24 mouse cellular contexts compared by ENCODE assay signal in genomic region chr5:91729415-91729814, GRCm38 (mm10).
DNase-seq lines count a peak whose midpoint lies in the region; ATAC-seq and TF ChIP-seq lines count a peak whose summit lies in the region.
"Had no signal": no experiment of that assay in that cellular context is flagged by ENCODE, and none has a peak within 500 bp of the region (broad histone marks: within the 10 kb centered on the region; RNA-seq: fewer than 3 reads in every experiment).

No protein-coding gene starts in this region.

- no peak overlapping the region for H3K4me2 ChIP-seq in midbrain, embryonic 11.5 days
- H3K4me2 ChIP-seq in forebrain, embryonic 13.5 days, result no peak overlapping the region
- H3K4me2 ChIP-seq in forebrain, embryonic 16.5 days (ENCODE audit: low read length), result no peak overlapping the region
- H3K4me2 ChIP-seq: embryonic facial prominence, embryonic 12.5 days; heart, embryonic 13.5 days; limb, embryonic 15.5 days; lung, embryonic 14.5 days; midbrain, embryonic 12.5 days had no signal

- no peak overlapping the region for H3K27ac ChIP-seq in midbrain, embryonic 11.5 days (ENCODE audit: low read depth, low read length)
- H3K27ac ChIP-seq in midbrain, embryonic 10.5 days (replicated peaks), result no peak overlapping the region
- no peak overlapping the region for H3K27ac ChIP-seq in forebrain, embryonic 13.5 days
- H3K27ac ChIP-seq in forebrain, embryonic 16.5 days (ENCODE audit: low read length), result no peak overlapping the region
- H3K27ac ChIP-seq in thymus, adult 2 months (ENCODE audit: control insufficient read depth, insufficient read depth, low read length), result no peak overlapping the region
- H3K27ac ChIP-seq: embryonic facial prominence, embryonic 12.5 days; heart, adult 2 months; heart, embryonic 13.5 days; kidney, postnatal 0 days; limb, embryonic 15.5 days; liver, embryonic 14.5 days; macrophage; midbrain, embryonic 12.5 days had no signal

- no peaks in the 10 kb centered on the region for H3K9me3 ChIP-seq in midbrain, embryonic 11.5 days (ENCODE audit: control insufficient read depth, low read length)
- no peaks in the 10 kb centered on the region for H3K9me3 ChIP-seq in midbrain, embryonic 10.5 days (replicated peaks)
- no peaks in the 10 kb centered on the region for H3K9me3 ChIP-seq in forebrain, embryonic 13.5 days (replicated peaks)
- H3K9me3 ChIP-seq in forebrain, embryonic 16.5 days (ENCODE audit: control insufficient read depth, low read length), result no peaks in the 10 kb centered on the region
- H3K9me3 ChIP-seq: embryonic facial prominence, embryonic 12.5 days; heart, embryonic 13.5 days; limb, embryonic 15.5 days; midbrain, embryonic 12.5 days had no signal

- H3K27me3 ChIP-seq in midbrain, embryonic 11.5 days (ENCODE audit: control insufficient read depth, insufficient read depth, low read length), result peaks cover 19% of the 10 kb centered on the region
- peaks cover 58% of the 10 kb centered on the region for H3K27me3 ChIP-seq in midbrain, embryonic 10.5 days (ENCODE audit: low read depth, poor library complexity, severe bottlenecking)
- no peaks in the 10 kb centered on the region for H3K27me3 ChIP-seq in forebrain, embryonic 13.5 days
- no peaks in the 10 kb centered on the region for H3K27me3 ChIP-seq in forebrain, embryonic 16.5 days (replicated peaks; ENCODE audit: control insufficient read depth, insufficient read depth, low read length)
- no peaks in the 10 kb centered on the region for H3K27me3 ChIP-seq in thymus, adult 2 months (ENCODE audit: control insufficient read depth, insufficient read depth, low read length)
- H3K27me3 ChIP-seq: embryonic facial prominence, embryonic 12.5 days; heart, embryonic 13.5 days; limb, embryonic 15.5 days had no signal

- no peak overlapping the region for H3K4me3 ChIP-seq in midbrain, embryonic 11.5 days (ENCODE audit: low read depth, low read length)
- H3K4me3 ChIP-seq in midbrain, embryonic 10.5 days, result no peak overlapping the region
- no peak overlapping the region for H3K4me3 ChIP-seq in forebrain, embryonic 13.5 days
- no peak overlapping the region for H3K4me3 ChIP-seq in forebrain, embryonic 16.5 days (replicated peaks; ENCODE audit: low read length)
- H3K4me3 ChIP-seq in thymus, adult 2 months (ENCODE audit: control insufficient read depth, insufficient read depth, low read length), result no peak overlapping the region
- H3K4me3 ChIP-seq: embryonic facial prominence, embryonic 12.5 days; heart, adult 2 months; heart, embryonic 13.5 days; limb, embryonic 15.5 days; midbrain, embryonic 12.5 days had no signal

- DNase-seq in midbrain, embryonic 11.5 days (ENCODE audit: low spot score, missing footprints), result no peak
- DNase-seq in midbrain, embryonic 10.5 days (ENCODE audit: low spot score), result no peak
- DNase-seq in retina, embryonic 14.5 days (ENCODE audit: low spot score), result peak; percentile 67
- DNase-seq in spleen, postnatal 10 days (ENCODE audit: low spot score in 2 of 2), result no peak
- no peak for DNase-seq in thymus, adult 2 months
- DNase-seq: adrenal gland, adult 8-10 months; cerebellum, adult 18-20 months; cerebellum, postnatal 25 days; gastrocnemius, postnatal 36 days; heart, adult 2 months; heart, postnatal 14 days; kidney, adult 18-20 months; left cerebral cortex, postnatal 4 days; lung, embryonic 14.5 days had no signal

- peak; percentile 58; the same call in 1 of the 2 replicates for ATAC-seq in midbrain, embryonic 11.5 days (ENCODE audit: low FRiP score)
- peak; percentile 61; the same call in 1 of the 2 replicates for ATAC-seq in forebrain, embryonic 13.5 days
- peak; percentile 66 for ATAC-seq in forebrain, embryonic 16.5 days
- ATAC-seq: activated CD4-positive, CD25-positive, alpha-beta regulatory T cell, adult 4 months had no signal

- H3K9ac ChIP-seq in midbrain, embryonic 11.5 days (ENCODE audit: low read length), result no peak overlapping the region
- H3K9ac ChIP-seq in forebrain, embryonic 13.5 days, result no peak overlapping the region
- H3K9ac ChIP-seq in forebrain, embryonic 16.5 days (replicated peaks; ENCODE audit: low read depth, low read length), result no peak overlapping the region
- H3K9ac ChIP-seq: embryonic facial prominence, embryonic 12.5 days; heart, embryonic 13.5 days; limb, embryonic 15.5 days; liver, embryonic 14.5 days; lung, embryonic 14.5 days; midbrain, embryonic 12.5 days had no signal

- no peaks in the 10 kb centered on the region for H3K36me3 ChIP-seq in midbrain, embryonic 11.5 days (ENCODE audit: control insufficient read depth, insufficient read depth, low read length)
- H3K36me3 ChIP-seq in midbrain, embryonic 10.5 days, result no peaks in the 10 kb centered on the region
- H3K36me3 ChIP-seq in forebrain, embryonic 13.5 days (ENCODE audit: poor library complexity, severe bottlenecking), result no peaks in the 10 kb centered on the region
- H3K36me3 ChIP-seq in forebrain, embryonic 16.5 days (ENCODE audit: control insufficient read depth, insufficient read depth), result no peaks in the 10 kb centered on the region
- H3K36me3 ChIP-seq in thymus, adult 2 months (ENCODE audit: control insufficient read depth, insufficient read depth, low read length), result no peaks in the 10 kb centered on the region
- H3K36me3 ChIP-seq: embryonic facial prominence, embryonic 12.5 days; heart, embryonic 13.5 days; limb, embryonic 15.5 days; midbrain, embryonic 12.5 days had no signal

- H3K4me1 ChIP-seq in midbrain, embryonic 11.5 days (ENCODE audit: control insufficient read depth, insufficient read depth, low read length), result no peaks in the 10 kb centered on the region
- H3K4me1 ChIP-seq in midbrain, embryonic 10.5 days, result peaks cover 8% of the 10 kb centered on the region
- no peaks in the 10 kb centered on the region for H3K4me1 ChIP-seq in forebrain, embryonic 13.5 days
- no peaks in the 10 kb centered on the region for H3K4me1 ChIP-seq in forebrain, embryonic 16.5 days (replicated peaks; ENCODE audit: control insufficient read depth, insufficient read depth, low read length)
- no peaks in the 10 kb centered on the region for H3K4me1 ChIP-seq in thymus, adult 2 months (replicated peaks; ENCODE audit: control insufficient read depth, insufficient read depth, low read length)
- H3K4me1 ChIP-seq: embryonic facial prominence, embryonic 12.5 days; limb, embryonic 15.5 days had no signal

- WGBS in midbrain, embryonic 11.5 days, result 35% methylated on average over 4 of the region's 4 CpGs
- 40% methylated on average over 4 of the region's 4 CpGs for WGBS in midbrain, embryonic 10.5 days
- WGBS in forebrain, embryonic 13.5 days, result 17% methylated on average over 4 of the region's 4 CpGs
- 15% methylated on average over 4 of the region's 4 CpGs for WGBS in forebrain, embryonic 16.5 days
- WGBS in thymus, adult 2 months, result 98% methylated on average over 4 of the region's 4 CpGs

- TF ChIP-seq POLR2A in thymus, adult 2 months (IDR thresholded peaks at IDR 0.05; ENCODE audit: control insufficient read depth, extremely low read depth, insufficient read depth, low read length, poor library complexity), result no peak

- TF ChIP-seq CTCF in thymus, adult 2 months (IDR thresholded peaks at IDR 0.05; ENCODE audit: borderline replicate concordance, control insufficient read depth, extremely low read depth, insufficient read depth, low read length, poor library complexity), result no peak
